Mouse (Mus musculus) cerebellum, adult 2 months (tissue): Measurements from ENCODE around the gene Cnn1.

Experiments used
- CTCF ChIP-seq: fragments of 200-500 bp; IDR thresholded peaks from 2 replicates; pipeline ENCODE4 v1.5.1; 2011; ENCODE audit warnings: low read depth, mild to moderate bottlenecking, control low read depth, low read length, moderate library complexity, borderline replicate concordance; ENCODE audit not compliant: insufficient read depth
- POLR2A ChIP-seq: fragments of 200-500 bp; IDR thresholded peaks from 2 replicates; pipeline ENCODE4 v1.6.1; 2011; ENCODE audit warnings: low read length, control low read depth, borderline replicate concordance; ENCODE audit not compliant: insufficient read depth

DNA sequence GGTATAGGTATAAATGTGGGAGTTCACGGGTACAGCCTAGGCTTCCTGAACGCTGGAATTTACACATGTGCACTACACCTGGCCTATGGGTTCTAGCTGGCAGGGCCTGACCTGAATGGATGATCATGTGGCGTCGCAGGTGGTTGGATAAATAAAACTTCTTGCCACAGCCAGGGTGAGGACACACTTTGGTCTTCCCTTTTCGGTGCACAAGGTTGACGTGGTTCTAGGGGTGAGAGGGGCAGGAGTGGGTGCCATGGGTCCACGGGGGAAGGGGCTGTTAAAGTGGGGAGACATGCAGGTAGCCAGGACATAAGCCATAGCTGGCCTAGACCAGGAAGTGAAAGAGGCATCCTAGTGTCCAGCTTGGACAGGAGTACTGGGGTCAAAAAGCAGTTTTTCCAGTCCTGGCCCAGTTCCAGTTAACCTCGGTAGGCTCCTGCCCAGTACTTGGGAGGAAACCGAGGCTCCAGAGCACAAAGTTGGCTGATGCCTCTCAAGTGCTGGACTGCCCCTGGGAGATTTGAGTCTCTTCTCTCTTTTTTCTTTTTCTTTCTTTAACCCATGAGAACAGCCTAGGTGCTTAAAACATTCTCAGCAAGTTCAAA lies 42.6 kb upstream of the Cnn1 start:
- no peak for TF ChIP-seq POLR2A
- no peak for TF ChIP-seq CTCF
